Mouse (Mus musculus) embryonic facial prominence, embryonic 10.5 days (tissue): ENCODE measurements around the gene Gm17304. TPM values are rescaled to one million over a fixed set of nuclear protein-coding genes. Genes with fewer than 3 reads are reported as not detected.

Experiments used
- DNase-seq: peaks from one replicate; pipeline ENCODE4 v3.0.0-alpha.2; 2017; ENCODE audit warnings: low spot score
- H3K27ac ChIP-seq: fragments of 300-500 bp; sonication (generic); replicated peaks from 2 replicates; pipeline ENCODE4 v1.5.1; 2016; ENCODE audit warnings: mild to moderate bottlenecking
- H3K27me3 ChIP-seq: fragments of 300-500 bp; sonication (generic); replicated peaks from 2 replicates; pipeline ENCODE4 v1.6.1; 2016; ENCODE audit warnings: low read depth, mild to moderate bottlenecking; ENCODE audit not compliant: poor library complexity, severe bottlenecking
- H3K36me3 ChIP-seq: fragments of 300-500 bp; sonication (generic); replicated peaks from 2 replicates; pipeline ENCODE4 v1.6.1; 2016; ENCODE audit warnings: mild to moderate bottlenecking, moderate library complexity
- H3K4me1 ChIP-seq: fragments of 300-500 bp; sonication (generic); 2 replicates; pipeline ENCODE4 v1.6.1; 2016
- H3K4me3 ChIP-seq: fragments of 300-500 bp; sonication (generic); 2 replicates; pipeline ENCODE4 v1.5.1; 2016; ENCODE audit warnings: mild to moderate bottlenecking, moderate library complexity
- H3K9me3 ChIP-seq: fragments of 300-500 bp; sonication (generic); 2 replicates; pipeline ENCODE4 v1.6.1; 2016; ENCODE audit warnings: mild to moderate bottlenecking
- WGBS: fragments of 180-500 bp; shearing (Covaris S2); methylation state at CpG from one replicate; pipeline ENCODE4 v1.1.7; 2016; 5-methylcytosine and 5-hydroxymethylcytosine counted together
- polyA plus RNA-seq: library from polyadenylated mRNA; unstranded; fragments of >200 nt; fragmentation: Nextera tagmentation; extraction: Ambion mirVana; gene quantifications from 2 replicates; pipeline ENCODE4 v1.2.1, GENCODE M21; 2016

Gene Gm17304
- polyA plus RNA-seq, 1 experiment from 2014 or later: not detected

- no peaks in the 10 kb centered on the region for H3K27me3 ChIP-seq
- H3K36me3 ChIP-seq: peaks cover 59% of the 10 kb centered on the region
- no peaks in the 10 kb centered on the region for H3K4me1 ChIP-seq
- H3K27ac ChIP-seq: no peak overlapping the region
- H3K9me3 ChIP-seq: no peaks in the 10 kb centered on the region
- no peak overlapping the region for H3K4me3 ChIP-seq
- 94% methylated on average over 13 of the region's 13 CpGs for WGBS
- no peak for DNase-seq
Observed at GRCm38 (mm10) chr5:106636423-106636946, 27.6 kb downstream of the Gm17304 start.

GRCm38 (mm10) chr5:106639627-106640026 is 30.7 kb downstream of the Gm17304 start:
- Histone ChIP-seq H3K27me3 (no peaks in the 10 kb centered on the region), H3K9me3 (no peaks in the 10 kb centered on the region), H3K4me1 (no peaks in the 10 kb centered on the region), H3K27ac (no peak overlapping the region), H3K4me3 (no peak overlapping the region), H3K36me3 (peaks cover 46% of the 10 kb centered on the region)
- DNase-seq: no peak
- WGBS: 92% methylated on average over 2 of the region's 2 CpGs

- no peak overlapping the region for H3K4me3 ChIP-seq
- WGBS: 79% methylated on average over 5 of the region's 5 CpGs
- H3K27ac ChIP-seq: no peak overlapping the region
- no peaks in the 10 kb centered on the region for H3K27me3 ChIP-seq
- H3K4me1 ChIP-seq: no peaks in the 10 kb centered on the region
- H3K36me3 ChIP-seq: peaks cover 39% of the 10 kb centered on the region
- no peak for DNase-seq
- H3K9me3 ChIP-seq: no peaks in the 10 kb centered on the region
Observed at GRCm38 (mm10) chr5:106640235-106640809, 31.4 kb downstream of the Gm17304 start.

- no peak for DNase-seq
- Histone ChIP-seq H3K27me3 (no peaks in the 10 kb centered on the region), H3K27ac (no peak overlapping the region), H3K9me3 (no peaks in the 10 kb centered on the region), H3K4me1 (no peaks in the 10 kb centered on the region), H3K4me3 (no peak overlapping the region), H3K36me3 (peaks cover 27% of the 10 kb centered on the region)
- 91% methylated on average over 3 of the region's 3 CpGs for WGBS
Observed at GRCm38 (mm10) chr5:106641876-106642275, 33.0 kb downstream of the Gm17304 start.

- Histone ChIP-seq H3K4me1 (no peaks in the 10 kb centered on the region), H3K36me3 (peaks cover 12% of the 10 kb centered on the region; the same call in 1 of the 2 replicates), H3K27ac (no peak overlapping the region), H3K4me3 (no peak overlapping the region), H3K9me3 (no peaks in the 10 kb centered on the region), H3K27me3 (no peaks in the 10 kb centered on the region)
- WGBS: 91% methylated on average over 4 of the region's 4 CpGs
- DNase-seq: no peak
Observed at GRCm38 (mm10) chr5:106643434-106643833, 34.5 kb downstream of the Gm17304 start.

- no peaks in the 10 kb centered on the region for H3K27me3 ChIP-seq
- DNase-seq: no peak
- no peaks in the 10 kb centered on the region for H3K4me1 ChIP-seq
- H3K27ac ChIP-seq: no peak overlapping the region
- no peaks in the 10 kb centered on the region for H3K9me3 ChIP-seq
- H3K36me3 ChIP-seq: peaks cover 20% of the 10 kb centered on the region
- H3K4me3 ChIP-seq: no peak overlapping the region
Observed at GRCm38 (mm10) chr5:106649441-106649840, 40.5 kb downstream of the Gm17304 start.

GRCm38 (mm10) chr5:106649995-106650394 is 41.1 kb downstream of the Gm17304 start:
- no peaks in the 10 kb centered on the region for H3K4me1 ChIP-seq
- no peaks in the 10 kb centered on the region for H3K27me3 ChIP-seq
- H3K4me3 ChIP-seq: no peak overlapping the region
- DNase-seq: no peak
- no peaks in the 10 kb centered on the region for H3K9me3 ChIP-seq
- no peak overlapping the region for H3K27ac ChIP-seq
- H3K36me3 ChIP-seq: peaks cover 25% of the 10 kb centered on the region

- Histone ChIP-seq H3K9me3 (no peaks in the 10 kb centered on the region), H3K36me3 (peaks cover 43% of the 10 kb centered on the region), H3K4me1 (no peaks in the 10 kb centered on the region), H3K27ac (no peak overlapping the region), H3K27me3 (no peaks in the 10 kb centered on the region), H3K4me3 (no peak overlapping the region)
- 89% methylated on average over 4 of the region's 4 CpGs for WGBS
- no peak for DNase-seq
Observed at GRCm38 (mm10) chr5:106652220-106652753, 43.4 kb downstream of the Gm17304 start.

- Histone ChIP-seq H3K9me3 (no peaks in the 10 kb centered on the region), H3K27ac (no peak overlapping the region), H3K4me3 (no peak overlapping the region), H3K4me1 (no peaks in the 10 kb centered on the region), H3K27me3 (no peaks in the 10 kb centered on the region), H3K36me3 (peaks cover 48% of the 10 kb centered on the region)
- DNase-seq: no peak
- 90% methylated on average over 3 of the region's 3 CpGs for WGBS
Observed at GRCm38 (mm10) chr5:106652790-106653328, 44.0 kb downstream of the Gm17304 start.

Other genes with a start within 250 kb of the Gm17304 start
- gene Barhl2, start 150.9 kb upstream of the Gm17304 start, polyA plus RNA-seq: 0.13 and 0.14 TPM in 2 replicates
- gene Zfp644, start 88.2 kb downstream of the Gm17304 start, polyA plus RNA-seq: 69.2 and 71.0 TPM in 2 replicates